Mouse (Mus musculus) inflammation-experienced regulatory T-cells, adult 16 weeks (primary cell): ENCODE measurements around the gene Tas2r102. TPM values are rescaled to one million over a fixed set of nuclear protein-coding genes. Genes with fewer than 3 reads are reported as not detected.

Experiments used
- polyA plus RNA-seq: library from polyadenylated mRNA; unstranded; fragments of 100-300 nt; shearing (Covaris generic); gene quantifications from one replicate; pipeline ENCODE4 v1.2.1, GENCODE M21; 2017

Gene Tas2r102
- polyA plus RNA-seq: not detected

DNA sequence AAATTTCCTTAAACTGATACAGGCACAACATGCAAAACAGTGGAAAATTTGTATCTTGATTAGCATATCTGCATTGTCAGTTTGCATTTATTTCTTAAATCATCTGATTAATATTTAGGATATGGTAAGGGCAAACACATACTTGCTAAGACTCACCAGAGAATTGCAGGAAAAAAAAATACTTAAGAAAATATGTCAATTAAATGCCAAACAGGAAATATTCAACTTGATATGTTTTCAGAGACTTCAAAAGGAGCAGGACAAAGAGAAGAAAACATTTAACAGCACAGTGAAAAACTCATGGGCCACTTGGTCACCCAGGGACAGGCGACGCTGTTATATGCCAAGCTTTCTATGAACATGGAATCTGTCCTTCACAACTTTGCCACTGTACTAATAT is at the start of gene Tas2r102:
Gene Tas2r102 (plus strand): TSS at position 301 of the 400 bp plus-strand sequence.

DNA sequence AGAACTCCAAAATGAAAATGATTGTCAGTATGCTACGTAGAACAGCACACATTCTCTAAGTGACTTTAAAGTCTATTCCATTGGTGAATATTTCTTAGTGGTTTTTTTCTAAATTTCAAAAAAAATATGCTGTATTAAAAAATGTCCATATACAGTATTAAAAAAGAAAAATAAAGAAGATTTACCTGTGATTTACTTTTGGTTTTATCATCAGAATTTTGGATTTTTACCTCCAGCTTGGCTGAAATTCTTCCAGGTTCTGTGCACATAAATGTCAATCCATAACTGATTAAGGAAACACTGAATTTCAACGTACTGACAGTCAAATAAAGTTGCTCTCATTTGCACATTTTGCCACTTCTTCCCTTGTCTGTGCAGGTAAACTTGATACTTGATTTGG is 24.0 kb upstream of the Tas2r102 start, which contains the start of gene Tas2r115:
Gene Tas2r115 (minus strand): TSS at position 101 of the 400 bp plus-strand sequence.

DNA sequence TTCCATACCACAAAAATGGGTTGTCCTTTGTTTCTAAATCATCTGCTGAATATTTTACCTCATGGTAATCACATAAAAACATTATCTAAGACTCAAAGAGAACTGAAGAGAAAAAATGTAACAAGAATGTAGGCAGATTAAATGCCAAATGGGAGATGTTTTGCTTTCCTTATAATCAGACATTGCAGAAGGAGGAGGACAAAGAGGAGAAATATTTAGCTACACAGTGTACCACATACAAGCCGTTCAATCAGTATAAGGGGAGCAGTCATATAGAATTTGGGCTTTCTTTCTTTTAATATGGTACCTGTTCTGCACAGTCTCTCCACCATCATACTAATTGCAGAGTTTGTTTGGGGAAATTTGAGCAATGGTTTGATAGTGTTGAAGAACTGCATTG is 7.5 kb upstream of the Tas2r102 start, which contains the start of gene Tas2r124:
Gene Tas2r124 (plus strand): TSS at position 301 of the 400 bp plus-strand sequence.

DNA sequence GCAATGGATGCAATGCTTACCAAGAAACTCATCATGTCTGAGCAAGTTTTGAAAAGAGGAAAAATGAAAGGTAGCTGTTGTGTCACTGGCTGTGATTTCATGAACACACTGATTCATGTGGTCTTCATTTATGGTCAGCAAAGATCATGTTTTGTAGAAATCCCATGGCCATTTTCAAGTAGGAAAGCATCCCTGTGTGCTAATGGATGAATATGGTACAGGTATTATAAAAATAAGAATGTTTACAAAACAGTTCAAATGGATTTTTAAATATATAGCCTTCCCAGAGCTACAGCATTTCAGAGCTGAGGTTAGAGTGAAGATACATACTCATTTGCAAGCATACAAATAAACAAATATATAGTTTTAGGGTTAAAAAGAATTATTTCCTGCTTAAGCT is 16.1 kb downstream of the Tas2r102 start, which contains the start of gene Tas2r136:
Gene Tas2r136 (minus strand): TSS at position 101 of the 400 bp plus-strand sequence.

DNA sequence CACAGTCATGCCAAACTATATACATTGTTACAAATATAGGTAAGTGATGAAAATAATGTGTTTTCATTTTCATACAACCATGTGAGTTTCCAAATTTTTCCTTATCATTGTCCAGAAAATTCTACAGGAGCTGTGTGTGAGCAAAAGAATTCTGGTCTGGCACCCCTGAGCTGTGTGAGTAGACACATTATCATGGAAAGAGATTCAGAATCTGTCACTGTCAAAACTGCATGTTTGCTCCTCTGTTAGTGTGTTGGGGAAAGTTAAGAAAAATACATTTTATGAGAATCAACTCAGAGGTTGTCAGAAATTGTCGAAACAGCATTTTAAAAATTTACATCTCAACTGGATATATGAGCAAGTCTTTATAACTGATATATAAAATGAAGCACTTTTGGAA is 40.6 kb downstream of the Tas2r102 start, which contains the start of gene Tas2r117:
Gene Tas2r117 (plus strand): TSS at position 301 of the 400 bp plus-strand sequence.

Other genes with a start within 250 kb of the Tas2r102 start
- not detected for gene Prh1, start 192.3 kb upstream of the Tas2r102 start, polyA plus RNA-seq
- gene Prp2, start 166.2 kb upstream of the Tas2r102 start, polyA plus RNA-seq: not detected
- gene A630073D07Rik, start 110.6 kb upstream of the Tas2r102 start, polyA plus RNA-seq: not detected
- not detected for gene Tas2r120, start 105.2 kb upstream of the Tas2r102 start, polyA plus RNA-seq
- not detected for gene Tas2r121, start 61.1 kb upstream of the Tas2r102 start, polyA plus RNA-seq
- not detected for gene Tas2r122, start 50.2 kb upstream of the Tas2r102 start, polyA plus RNA-seq
- not detected for gene Tas2r115, start 24.1 kb upstream of the Tas2r102 start, polyA plus RNA-seq
- not detected for gene Tas2r124, start 7.4 kb upstream of the Tas2r102 start, polyA plus RNA-seq
- not detected for gene Tas2r136, start 16.0 kb downstream of the Tas2r102 start, polyA plus RNA-seq
- gene Tas2r117, start 40.7 kb downstream of the Tas2r102 start, polyA plus RNA-seq: not detected
- not detected for gene Tas2r123, start 85.0 kb downstream of the Tas2r102 start, polyA plus RNA-seq
- gene Tas2r116, start 93.3 kb downstream of the Tas2r102 start, polyA plus RNA-seq: not detected
- not detected for gene Tas2r110, start 105.9 kb downstream of the Tas2r102 start, polyA plus RNA-seq
- not detected for gene Tas2r113, start 130.9 kb downstream of the Tas2r102 start, polyA plus RNA-seq
- not detected for gene Tas2r125, start 147.5 kb downstream of the Tas2r102 start, polyA plus RNA-seq
- not detected for gene Tas2r129, start 189.0 kb downstream of the Tas2r102 start, polyA plus RNA-seq
- not detected for gene Tas2r131, start 195.8 kb downstream of the Tas2r102 start, polyA plus RNA-seq
- gene Tas2r109, start 218.8 kb downstream of the Tas2r102 start, polyA plus RNA-seq: not detected